Comparison of ENCODE assay signal across 25 mouse cellular contexts in the genomic region with DNA sequence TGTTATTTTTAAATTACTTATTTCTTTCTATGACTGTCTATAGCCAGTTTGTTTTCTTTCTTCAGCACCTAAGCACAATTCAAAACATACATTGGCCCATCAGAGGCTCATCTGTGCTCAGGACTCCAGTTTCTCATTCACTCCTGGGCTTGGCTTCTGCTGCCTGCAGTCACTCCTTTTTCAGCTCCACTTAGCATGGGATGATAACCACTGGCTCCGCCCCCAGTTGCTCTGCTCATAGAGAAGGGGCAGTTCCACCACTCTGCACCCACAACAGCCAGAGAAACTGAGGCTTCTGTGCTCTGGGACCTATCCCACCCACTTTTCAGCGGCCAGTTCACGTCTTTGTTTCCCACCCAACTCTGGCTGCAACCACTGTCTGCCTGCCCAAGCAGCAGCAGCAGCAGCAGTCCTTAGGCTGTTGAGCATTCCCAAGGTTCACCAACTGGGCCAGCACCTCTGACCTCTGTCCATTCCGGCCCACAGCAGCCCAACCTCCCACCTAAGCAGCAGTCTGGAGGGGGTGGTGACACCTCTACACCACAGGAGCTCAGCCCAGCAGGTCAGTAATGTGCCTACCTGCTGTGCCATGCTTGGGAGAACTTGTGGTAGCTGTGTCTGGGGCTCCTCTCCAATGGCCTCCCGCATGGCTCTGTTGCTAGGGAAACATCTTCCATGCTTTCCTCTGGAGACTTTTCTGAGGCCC. TPM values are rescaled to one million over a fixed set of nuclear protein-coding genes. Genes with fewer than 3 reads are reported as not detected.
DNase-seq lines count a peak whose midpoint lies in the region; ATAC-seq lines count a peak whose summit lies in the region.
"Had no signal": no experiment of that assay in that cellular context is flagged by ENCODE, and none has a peak within 500 bp of the region (broad histone marks: within the 10 kb centered on the region; RNA-seq: fewer than 3 reads in every experiment).

No protein-coding gene starts in this region.

- peaks cover 54% of the 10 kb centered on the region for H3K27me3 ChIP-seq in hindbrain, embryonic 10.5 days (ENCODE audit: insufficient read depth, poor library complexity, severe bottlenecking)
- H3K27me3 ChIP-seq in hindbrain, embryonic 16.5 days (replicated peaks; ENCODE audit: control insufficient read depth, insufficient read depth, low read length), result no peaks in the 10 kb centered on the region; the same call in 1 of the 2 replicates
- H3K27me3 ChIP-seq in liver, embryonic 11.5 days (replicated peaks; ENCODE audit: control insufficient read depth, insufficient read depth, low read length), result no peaks in the 10 kb centered on the region
- H3K27me3 ChIP-seq in embryonic facial prominence, embryonic 10.5 days (replicated peaks; ENCODE audit: low read depth, poor library complexity, severe bottlenecking), result no peaks in the 10 kb centered on the region
- H3K27me3 ChIP-seq: limb, embryonic 15.5 days; stomach, embryonic 15.5 days had no signal

- ATAC-seq in hindbrain, embryonic 16.5 days, result no peak
- peak; percentile 39 for ATAC-seq in liver, embryonic 11.5 days (replicated peaks; ENCODE audit: low FRiP score)
- ATAC-seq: activated CD4-positive, CD25-positive, alpha-beta regulatory T cell, adult 4 months; CD4-positive, CD25-positive, alpha-beta regulatory T cell, adult 4 months had no signal

- WGBS in hindbrain, embryonic 10.5 days, result 36% methylated on average over 5 of the region's 5 CpGs
- WGBS in hindbrain, embryonic 16.5 days, result 41% methylated on average over 5 of the region's 5 CpGs
- WGBS in liver, embryonic 11.5 days, result 46% methylated on average over 5 of the region's 5 CpGs
- 43% methylated on average over 5 of the region's 5 CpGs for WGBS in embryonic facial prominence, embryonic 10.5 days

- no peak overlapping the region for H3K4me2 ChIP-seq in hindbrain, embryonic 16.5 days (ENCODE audit: low read length)
- no peak overlapping the region for H3K4me2 ChIP-seq in liver, embryonic 11.5 days
- H3K4me2 ChIP-seq: heart, embryonic 13.5 days; limb, embryonic 15.5 days; lung, embryonic 14.5 days; neural tube, embryonic 13.5 days; stomach, embryonic 15.5 days had no signal

- no peak overlapping the region for H3K4me3 ChIP-seq in hindbrain, embryonic 10.5 days
- H3K4me3 ChIP-seq in hindbrain, embryonic 16.5 days (ENCODE audit: low read length), result no peak overlapping the region
- no peak overlapping the region for H3K4me3 ChIP-seq in liver, embryonic 11.5 days (ENCODE audit: low read depth, low read length)
- no peak overlapping the region for H3K4me3 ChIP-seq in embryonic facial prominence, embryonic 10.5 days
- H3K4me3 ChIP-seq: gastrocnemius, adult 2 months; heart, embryonic 13.5 days; layer of hippocampus, adult 2 months; limb, embryonic 15.5 days; neural tube, embryonic 13.5 days; stomach, embryonic 15.5 days had no signal

- no peaks in the 10 kb centered on the region for H3K36me3 ChIP-seq in hindbrain, embryonic 10.5 days
- H3K36me3 ChIP-seq in hindbrain, embryonic 16.5 days (ENCODE audit: control insufficient read depth, insufficient read depth, low read length), result no peaks in the 10 kb centered on the region
- H3K36me3 ChIP-seq in liver, embryonic 11.5 days (ENCODE audit: control insufficient read depth, insufficient read depth, low read length), result no peaks in the 10 kb centered on the region
- H3K36me3 ChIP-seq in embryonic facial prominence, embryonic 10.5 days (replicated peaks), result no peaks in the 10 kb centered on the region
- H3K36me3 ChIP-seq: heart, embryonic 13.5 days; limb, embryonic 15.5 days; neural tube, embryonic 13.5 days; stomach, embryonic 15.5 days had no signal

- H3K9me3 ChIP-seq in hindbrain, embryonic 10.5 days, result no peaks in the 10 kb centered on the region
- H3K9me3 ChIP-seq in hindbrain, embryonic 16.5 days (ENCODE audit: control insufficient read depth, low read length), result no peaks in the 10 kb centered on the region
- H3K9me3 ChIP-seq in liver, embryonic 11.5 days (ENCODE audit: control insufficient read depth, low read length), result no peaks in the 10 kb centered on the region
- H3K9me3 ChIP-seq in embryonic facial prominence, embryonic 10.5 days, result no peaks in the 10 kb centered on the region
- H3K9me3 ChIP-seq: heart, embryonic 13.5 days; limb, embryonic 15.5 days; neural tube, embryonic 13.5 days; stomach, embryonic 15.5 days had no signal

- peak; percentile 15 for DNase-seq in cerebellum, adult 11-12 months
- DNase-seq in cerebellum, adult 8-10 months, result no peak
- peak; percentile 25 for DNase-seq in hindbrain, embryonic 10.5 days (ENCODE audit: low spot score)
- no peak for DNase-seq in liver, embryonic 11.5 days (ENCODE audit: low spot score)
- no peak for DNase-seq in liver
- DNase-seq in embryonic facial prominence, embryonic 10.5 days (ENCODE audit: low spot score), result no peak
- DNase-seq in left cerebral cortex, adult 18-20 months (ENCODE audit: low spot score in 2 of 2), result no peak
- DNase-seq: adrenal gland, postnatal 10 days; cerebellum, postnatal 25 days; gastrocnemius, adult 2 months; kidney, adult 11 months; layer of hippocampus, postnatal 36 days; lung, embryonic 14.5 days; lung, postnatal 36 days had no signal

- H3K4me1 ChIP-seq in hindbrain, embryonic 10.5 days (replicated peaks), result peaks cover 40% of the 10 kb centered on the region
- H3K4me1 ChIP-seq in hindbrain, embryonic 16.5 days (ENCODE audit: control insufficient read depth, insufficient read depth, low read depth, low read length), result peaks cover 7% of the 10 kb centered on the region; the same call in 1 of the 2 replicates
- H3K4me1 ChIP-seq in liver, embryonic 11.5 days (replicated peaks; ENCODE audit: control insufficient read depth, insufficient read depth, low read length), result 0 out of 2 replicates have a peak, but pooled peaks cover 7% of the 10 kb centered on the region
- H3K4me1 ChIP-seq in embryonic facial prominence, embryonic 10.5 days, result peaks cover 38% of the 10 kb centered on the region
- H3K4me1 ChIP-seq: stomach, embryonic 15.5 days had no signal

- no peak overlapping the region for H3K9ac ChIP-seq in hindbrain, embryonic 16.5 days (ENCODE audit: low read depth, low read length)
- no peak overlapping the region for H3K9ac ChIP-seq in liver, embryonic 11.5 days (ENCODE audit: low read depth, low read length)
- H3K9ac ChIP-seq: heart, embryonic 13.5 days; limb, embryonic 15.5 days; lung, embryonic 14.5 days; neural tube, embryonic 13.5 days; stomach, embryonic 15.5 days had no signal

- 0 out of 2 replicates have a peak overlapping the region, but pooled peaks have one; percentile 42 for H3K27ac ChIP-seq in hindbrain, embryonic 10.5 days
- H3K27ac ChIP-seq in hindbrain, embryonic 16.5 days (ENCODE audit: low read depth, low read length), result no peak overlapping the region
- H3K27ac ChIP-seq in liver, embryonic 11.5 days (ENCODE audit: low read depth, low read length), result no peak overlapping the region
- H3K27ac ChIP-seq in embryonic facial prominence, embryonic 10.5 days (replicated peaks), result peak overlapping the region; percentile 37; the same call in 1 of the 2 replicates
- H3K27ac ChIP-seq: gastrocnemius, adult 2 months; heart, embryonic 13.5 days; layer of hippocampus, adult 2 months; limb, embryonic 15.5 days; neural tube, embryonic 13.5 days; stomach, embryonic 15.5 days had no signal

RNA-seq across cellular contexts. Expression of gene F830045P16Rik, which starts 1.4 kb away (rescaled TPM):
- not detected in 2 replicates for polyA plus RNA-seq in hindbrain, embryonic 10.5 days (2016; fragmentation: Nextera tagmentation; extraction: Ambion mirVana)
- polyA plus RNA-seq in hindbrain, embryonic 16.5 days (2015; fragmentation: Nextera tagmentation; extraction: Ambion mirVana), result not detected in 2 replicates
- not detected in 2 replicates for polyA plus RNA-seq in liver, embryonic 11.5 days (2014; fragmentation: Nextera tagmentation; extraction: Ambion mirVana)
- polyA plus RNA-seq in embryonic facial prominence, embryonic 10.5 days (2016; fragmentation: Nextera tagmentation; extraction: Ambion mirVana), result not detected in 2 replicates
- total RNA-seq in left cerebral cortex, adult 18-20 months (2021), result 1 to 10 TPM in 1 of 2 experiments, under 1 TPM in 1; 0.86 to 1.2 TPM
- total RNA-seq: adrenal gland, postnatal 10 days; ES-E14; gastrocnemius, adult 2 months; heart, postnatal 25 days had no signal
- polyA plus RNA-seq: activated CD4-positive, CD25-positive, alpha-beta regulatory T cell, adult 4 months; CD4-positive, CD25-positive, alpha-beta regulatory T cell, adult 4 months; gonadal fat pad, adult 2 months; heart, embryonic 13.5 days; lung, embryonic 14.5 days; neural tube, embryonic 13.5 days had no signal

RNA-seq across cellular contexts. Expression of gene Sirpa, which starts 57.6 kb away (rescaled TPM):
- 19.6 and 20.9 TPM in 2 replicates for polyA plus RNA-seq in hindbrain, embryonic 10.5 days (2016; fragmentation: Nextera tagmentation; extraction: Ambion mirVana)
- polyA plus RNA-seq in hindbrain, embryonic 16.5 days (2015; fragmentation: Nextera tagmentation; extraction: Ambion mirVana), result 31.9 and 34.6 TPM in 2 replicates
- 26.8 and 29.6 TPM in 2 replicates for polyA plus RNA-seq in liver, embryonic 11.5 days (2014; fragmentation: Nextera tagmentation; extraction: Ambion mirVana)
- 17.0 and 17.4 TPM in 2 replicates for polyA plus RNA-seq in embryonic facial prominence, embryonic 10.5 days (2016; fragmentation: Nextera tagmentation; extraction: Ambion mirVana)
- total RNA-seq in left cerebral cortex, adult 18-20 months (2021), result 100 to 1,000 TPM; 370 to 383 TPM

Comparison
In these comparisons a context has a peak if more than half of its experiments do, and no peak if none do; other contexts are left out.
1. DNase-seq: peak in cerebellum, adult 11-12 months (single experiment) and hindbrain, embryonic 10.5 days (single experiment); none in cerebellum, adult 8-10 months (single experiment), liver, embryonic 11.5 days (single experiment), liver (single experiment), embryonic facial prominence, embryonic 10.5 days (single experiment) and left cerebral cortex, adult 18-20 months (0 of 2).
2. H3K27ac ChIP-seq: peak in hindbrain, embryonic 10.5 days (single experiment) and embryonic facial prominence, embryonic 10.5 days (single experiment); none in hindbrain, embryonic 16.5 days (single experiment) and liver, embryonic 11.5 days (single experiment).